Mouse (Mus musculus): ENCODE measurements around the gene Phf21a. TPM values are rescaled to one million over a fixed set of nuclear protein-coding genes. Genes with fewer than 3 reads are reported as not detected.
A peak's percentile ranks its signal among the peaks of the same experiment; 100 is the strongest.
"Not testable (repeated sequence)": the region's sequence is repeated elsewhere in the genome, so short reads cannot be mapped to it uniquely, and the experiment has no call there.

The Phf21a gene
- total RNA-seq, 2 experiments from 2014 or later = 54.6 to 82.5 TPM

DNA sequence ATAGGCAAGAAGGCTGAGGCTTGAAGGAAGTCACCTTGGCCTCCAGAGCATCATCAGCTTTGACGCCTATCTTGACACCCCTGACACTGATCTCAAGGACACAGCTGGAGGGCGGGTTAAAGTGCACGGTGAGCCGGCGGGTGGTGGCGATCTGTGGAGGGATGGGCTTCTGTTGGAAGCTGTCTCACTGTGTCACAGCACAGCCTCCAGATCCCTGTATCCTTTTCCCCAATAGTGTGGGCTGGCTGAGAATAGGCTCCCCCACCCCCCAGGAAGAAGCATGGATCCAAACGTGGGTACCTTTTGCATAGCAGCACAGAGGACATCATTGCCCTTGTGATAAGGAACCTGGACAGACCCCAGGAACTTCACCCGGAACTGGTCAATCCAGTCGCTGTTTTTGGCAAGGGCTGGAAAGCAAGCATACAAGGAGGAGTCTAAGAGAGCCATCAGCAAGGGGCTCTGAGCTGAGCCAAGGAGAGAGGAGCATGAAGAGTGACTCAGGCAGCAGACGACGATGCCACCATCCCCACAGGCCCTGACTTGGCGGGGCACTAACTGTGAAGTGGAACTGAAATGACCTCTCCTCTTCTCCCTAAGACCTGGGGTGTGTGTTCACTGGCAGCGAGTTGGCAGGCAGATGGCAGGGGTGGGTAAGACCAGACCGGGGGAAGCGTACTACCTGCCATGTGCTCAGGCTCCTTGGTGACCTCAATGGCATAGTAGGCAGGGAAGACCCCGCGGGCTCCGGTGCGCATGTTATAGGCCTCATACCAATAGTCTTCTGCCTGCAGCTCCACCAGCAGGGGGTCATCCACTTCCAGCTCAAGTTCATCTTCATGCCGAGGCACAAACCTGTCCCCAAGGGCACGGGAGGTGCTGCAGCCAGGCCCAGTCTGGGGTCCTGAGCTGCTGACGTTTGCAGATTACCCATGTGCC lies 292.5 kb downstream of the Phf21a start:
- DNase-seq = no peak

DNA sequence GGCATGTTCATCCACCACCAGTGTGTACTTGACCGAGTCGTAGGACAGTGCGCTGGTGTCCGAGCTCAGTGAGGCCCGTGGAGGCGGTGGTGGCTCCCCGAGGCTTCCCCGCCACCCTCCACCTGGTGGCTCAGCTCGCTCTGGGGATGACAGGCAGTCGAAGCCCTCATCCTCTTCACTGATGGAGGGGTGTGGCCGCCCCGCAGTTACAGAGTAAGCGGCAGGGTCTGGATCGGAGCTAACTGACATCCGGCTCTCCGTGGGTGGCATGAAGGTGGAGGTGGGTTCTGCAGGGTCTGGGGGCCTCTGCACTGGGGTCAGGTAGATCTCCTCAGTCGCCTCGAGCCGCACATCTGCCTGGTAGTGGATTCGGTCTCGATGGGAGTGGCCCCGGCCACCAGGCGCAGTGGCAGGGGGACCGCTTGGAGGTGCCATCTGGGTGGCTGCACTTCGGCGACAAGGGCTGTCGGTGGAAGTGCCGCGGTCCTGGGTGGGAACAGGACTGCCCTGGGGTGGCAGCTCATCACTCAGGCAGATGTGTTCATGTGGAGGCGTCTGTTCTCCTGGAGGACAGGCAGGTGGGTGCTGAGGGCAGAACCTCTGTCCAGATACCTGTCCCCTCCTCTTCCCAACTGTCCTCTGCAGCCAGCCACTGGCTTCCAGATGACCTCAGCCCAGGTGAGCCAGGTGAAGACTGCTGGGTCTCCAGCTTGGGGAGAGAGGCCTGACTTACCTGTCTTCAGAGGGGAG lies 294.1 kb downstream of the Phf21a start:
- no peak for DNase-seq

DNA sequence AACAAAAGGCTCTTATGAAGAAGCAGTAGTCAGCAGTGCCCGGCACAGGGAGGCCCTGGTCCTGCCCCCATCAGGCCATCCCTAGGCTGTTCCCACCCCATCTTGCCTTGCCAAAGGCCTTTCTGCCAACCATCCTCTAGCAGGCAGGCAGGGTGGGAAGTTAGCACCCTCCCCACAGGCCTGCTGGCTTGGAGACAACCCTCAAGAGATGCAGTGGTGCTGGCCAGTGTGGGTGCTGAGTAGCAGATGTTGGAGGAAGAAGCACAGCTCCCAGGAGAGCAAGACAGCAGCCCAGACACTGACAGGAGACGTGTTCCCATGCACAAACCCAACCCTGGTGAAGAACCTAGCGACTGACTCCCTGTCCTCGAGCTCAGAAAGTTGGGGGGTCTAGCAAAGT lies 294.7 kb downstream of the Phf21a start:
- no peak for DNase-seq

DNA sequence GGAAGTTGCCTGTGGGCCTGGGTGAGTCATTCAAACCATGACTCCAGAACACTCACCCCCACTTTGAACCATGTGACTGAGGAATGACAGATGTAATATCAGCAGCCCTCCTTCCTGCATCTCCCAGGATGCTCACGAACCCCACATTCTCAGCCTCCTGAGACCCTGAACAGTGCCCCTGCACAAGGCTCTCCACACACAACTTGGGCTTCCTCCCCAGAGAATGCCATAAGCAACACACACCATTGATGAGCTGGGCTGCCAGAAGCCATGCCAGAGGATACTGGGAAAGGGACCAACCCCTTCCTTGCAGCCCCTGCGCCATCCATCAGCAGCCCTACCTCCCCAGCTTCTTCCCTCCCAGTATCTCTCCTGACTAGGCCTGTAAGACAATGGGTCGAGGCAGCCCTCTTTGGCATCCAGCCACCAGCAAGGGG lies 295.2 kb downstream of the Phf21a start:
- DNase-seq = no peak

DNA sequence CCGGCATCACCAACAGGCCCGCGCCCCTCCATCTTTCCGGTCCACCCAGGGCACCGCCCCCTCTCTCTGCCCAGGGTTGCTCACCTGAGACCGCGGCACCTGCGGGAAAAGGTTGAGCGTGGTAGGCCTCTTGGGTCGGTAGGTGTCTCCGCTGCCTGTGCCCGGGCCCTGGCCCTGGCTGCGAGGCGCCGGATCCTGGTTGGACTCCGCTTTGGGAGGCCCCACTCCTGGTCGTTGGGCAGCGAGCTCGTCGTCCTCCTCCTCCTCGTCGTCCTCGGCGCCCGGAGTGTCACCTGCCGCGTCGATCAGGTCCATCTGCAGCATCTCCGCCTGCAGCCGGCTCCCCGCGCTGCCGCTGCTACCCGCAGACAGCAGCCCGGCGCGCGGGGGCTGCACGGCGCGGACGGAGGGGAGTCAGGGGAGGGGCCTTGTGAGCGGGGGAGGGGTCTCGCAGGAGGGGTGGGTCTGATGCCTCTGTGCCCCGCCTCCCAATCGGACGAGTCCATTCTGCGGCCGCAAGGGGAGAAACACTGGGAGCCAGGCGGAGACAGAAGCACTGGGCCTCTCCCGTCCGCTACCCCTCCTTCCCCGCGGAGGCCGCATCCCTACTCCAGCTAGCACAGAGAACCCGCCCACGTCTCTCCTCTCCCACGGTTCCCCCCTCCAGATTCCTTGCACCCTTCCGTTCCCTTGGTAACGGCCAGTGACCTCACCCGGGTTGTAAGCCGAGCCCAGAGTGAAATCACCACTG lies 296.1 kb downstream of the Phf21a start:
- DNase-seq = peak; percentile 86

DNA sequence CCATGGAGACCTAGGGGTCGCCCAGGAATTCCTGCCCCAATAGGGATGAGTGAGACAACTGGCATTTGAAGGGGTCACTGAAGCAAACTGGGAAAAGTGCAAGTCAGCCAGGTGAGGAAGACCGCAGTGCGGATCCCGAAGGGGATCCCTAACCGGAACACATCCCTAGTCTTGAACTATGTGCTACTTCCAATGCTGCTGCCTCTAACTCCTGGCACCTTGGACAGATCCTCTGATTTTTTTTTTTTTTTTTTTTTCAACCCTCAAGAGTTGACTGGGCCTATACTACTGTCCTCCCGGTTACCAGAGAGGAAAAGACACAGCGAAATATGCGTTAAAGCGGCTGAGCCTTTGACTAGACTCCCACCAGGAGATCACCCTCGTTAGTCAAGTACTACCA lies 296.7 kb downstream of the Phf21a start:
- no peak for DNase-seq

DNA sequence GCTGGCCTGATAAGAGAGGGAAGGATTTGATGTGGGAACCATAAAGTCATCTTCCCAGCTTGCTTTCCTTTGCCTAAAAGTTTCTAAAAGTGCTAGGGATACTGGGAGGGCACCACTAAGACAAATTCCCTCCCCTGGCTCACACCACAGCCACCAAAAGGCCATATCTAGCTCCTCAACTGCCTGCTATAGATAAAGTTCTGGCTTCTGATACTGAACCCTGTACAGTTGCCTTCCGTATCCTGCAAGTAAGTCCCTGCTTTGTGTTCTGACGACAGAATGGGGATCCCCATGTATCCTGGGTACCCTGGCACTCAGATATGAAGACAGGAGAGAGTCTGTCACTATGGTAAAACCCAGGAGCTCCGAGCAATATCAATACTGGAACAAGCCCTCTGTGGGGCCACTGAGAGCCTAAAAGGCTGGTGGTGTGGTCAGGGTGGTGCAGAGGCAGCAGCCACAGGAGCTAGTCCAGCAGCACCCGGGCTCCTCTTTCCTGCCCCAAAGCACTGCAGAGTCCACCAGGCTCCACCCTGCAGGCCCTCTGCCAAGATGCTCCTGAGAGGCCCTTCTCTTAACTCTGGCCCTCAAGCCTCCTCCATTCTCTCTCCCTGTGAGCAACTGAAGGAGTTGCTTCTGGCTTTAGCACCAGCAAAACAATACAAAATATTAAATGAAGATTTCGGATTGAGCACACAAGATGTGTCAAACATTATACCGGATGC lies 297.5 kb downstream of the Phf21a start:
- no peak for DNase-seq

DNA sequence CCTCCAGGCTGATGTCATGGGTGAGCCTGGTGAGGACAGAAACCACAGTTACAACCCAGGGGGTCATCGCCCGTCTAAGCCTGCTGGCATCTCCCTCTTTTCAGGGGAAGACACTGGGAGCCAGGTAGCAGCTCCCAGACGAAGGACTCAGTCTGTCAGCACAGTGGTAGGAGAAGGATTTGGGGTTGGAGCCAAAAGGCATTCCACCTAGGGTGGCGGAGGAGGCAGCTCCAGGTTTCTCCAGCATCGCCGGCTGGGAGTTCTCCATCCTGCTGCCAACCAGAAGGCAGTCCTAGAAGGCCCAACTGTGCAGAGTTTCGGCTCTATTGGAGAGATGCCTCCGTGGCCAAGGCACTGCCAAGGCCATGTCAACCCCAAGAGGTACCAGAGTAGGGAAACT lies 298.2 kb downstream of the Phf21a start:
- DNase-seq = no peak

DNA sequence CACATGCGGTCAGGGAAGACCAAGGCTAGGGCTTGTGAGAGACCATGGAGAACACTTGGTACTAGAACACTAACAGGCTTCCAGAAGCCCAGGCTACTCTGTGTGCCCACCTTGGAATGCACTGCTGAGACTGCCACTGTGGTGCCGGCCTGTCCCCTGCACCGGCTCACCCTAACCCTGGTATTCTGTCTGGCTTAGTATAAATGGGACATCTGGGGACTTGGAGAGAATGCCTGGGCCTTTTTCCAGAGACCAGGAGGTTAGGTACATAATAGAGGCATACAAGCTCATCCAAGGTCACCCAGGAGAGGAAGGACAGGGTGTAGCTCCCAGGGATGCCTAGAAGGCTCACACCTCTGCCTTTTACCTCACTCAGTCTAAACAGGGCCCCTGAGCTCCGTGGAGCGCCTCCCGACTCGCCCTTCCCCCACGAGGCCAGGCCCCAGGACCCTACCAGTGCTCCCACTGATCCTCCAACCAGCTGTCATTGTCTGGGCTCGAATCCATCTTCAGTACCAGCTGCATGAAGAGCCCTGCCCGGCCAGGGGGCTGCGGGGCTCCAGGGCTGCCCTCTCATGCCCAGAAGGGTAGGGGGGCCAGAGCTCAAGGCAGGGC lies 298.9 kb downstream of the Phf21a start:
- no peak for DNase-seq

DNA sequence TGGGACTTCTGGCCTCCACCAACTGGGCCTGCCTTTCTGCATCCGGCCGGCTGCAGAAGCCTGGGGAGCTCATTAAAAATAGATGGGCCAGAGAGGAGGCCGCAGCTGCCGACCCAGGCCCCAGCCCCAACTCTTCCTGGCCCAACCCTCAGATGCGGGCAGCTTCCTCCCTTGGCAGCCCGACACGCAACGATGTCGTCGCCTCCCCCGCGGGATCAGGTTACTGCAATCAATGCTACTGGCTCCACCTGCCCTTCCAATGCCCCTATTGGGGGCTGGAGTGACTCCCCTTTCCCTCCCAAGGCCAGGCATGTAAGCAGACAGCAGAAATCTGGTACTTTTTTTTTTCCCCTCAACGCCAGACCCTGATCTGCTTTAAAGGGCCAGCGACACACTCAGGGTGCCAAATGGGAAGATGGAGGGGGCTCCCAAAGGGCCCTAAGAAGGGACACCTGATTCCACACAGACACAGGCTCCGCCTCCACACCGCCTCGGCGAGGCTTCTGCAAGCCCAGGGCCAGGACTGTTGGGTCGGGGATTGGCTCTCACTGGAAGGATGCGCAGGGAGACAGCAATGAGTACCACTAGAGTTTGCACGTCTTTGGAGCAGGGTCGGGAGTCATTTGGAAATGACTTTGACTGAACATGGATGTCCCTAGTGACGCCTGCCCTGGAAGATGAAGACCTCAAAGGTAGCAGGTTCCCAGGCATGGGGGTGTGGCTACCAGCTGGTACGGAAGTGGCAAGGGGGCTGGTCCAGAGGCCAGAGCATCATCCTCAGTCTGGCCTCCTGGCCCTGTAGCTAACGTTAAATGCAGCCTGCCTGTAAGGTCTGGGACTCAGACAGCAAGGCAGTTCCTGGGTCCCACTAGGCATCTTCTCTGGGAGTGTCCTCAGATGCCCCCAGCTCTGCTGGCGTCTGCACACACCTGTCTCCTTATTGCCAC lies 299.7 kb downstream of the Phf21a start:
- peak; percentile 43 for DNase-seq

DNA sequence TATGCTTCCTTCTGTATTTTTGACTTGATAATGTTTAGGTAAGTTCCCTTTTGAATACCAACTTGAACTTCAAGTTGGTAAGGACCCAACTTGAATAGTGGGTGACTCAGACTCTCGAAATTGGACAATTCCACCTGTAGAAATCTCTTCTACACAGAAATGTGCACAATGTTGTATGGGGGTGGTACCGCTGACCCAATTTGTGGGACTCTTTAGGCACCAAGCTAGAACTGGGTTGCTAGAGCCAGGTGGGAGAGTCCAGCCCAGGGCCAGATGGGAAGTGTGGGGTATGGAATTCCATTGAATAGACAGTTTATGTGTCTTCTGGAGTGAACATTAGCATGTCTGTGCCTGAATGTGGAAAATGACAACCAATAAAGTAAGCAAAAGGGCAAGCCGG lies 302.6 kb downstream of the Phf21a start:
- DNase-seq = no peak

DNA sequence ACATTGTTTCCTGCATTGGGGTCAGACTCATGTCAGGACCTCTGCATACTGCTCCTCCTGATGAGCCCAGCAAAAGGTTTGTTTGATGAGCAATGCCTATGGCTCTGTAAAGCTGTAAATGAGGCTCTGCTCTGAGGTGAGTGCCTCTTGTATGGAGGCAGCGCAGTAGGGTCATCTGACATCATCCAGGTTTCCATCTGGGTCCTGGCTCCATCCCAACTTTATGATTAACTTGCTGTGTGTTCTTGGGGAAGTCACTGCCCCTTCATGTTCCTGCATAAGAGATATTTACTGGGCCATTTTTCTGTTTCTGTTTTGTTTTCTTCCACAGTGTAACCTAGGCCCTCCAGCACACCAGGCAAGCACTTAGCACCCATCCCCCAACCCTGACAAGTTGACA lies 304.5 kb downstream of the Phf21a start:
- no peak for DNase-seq

DNA sequence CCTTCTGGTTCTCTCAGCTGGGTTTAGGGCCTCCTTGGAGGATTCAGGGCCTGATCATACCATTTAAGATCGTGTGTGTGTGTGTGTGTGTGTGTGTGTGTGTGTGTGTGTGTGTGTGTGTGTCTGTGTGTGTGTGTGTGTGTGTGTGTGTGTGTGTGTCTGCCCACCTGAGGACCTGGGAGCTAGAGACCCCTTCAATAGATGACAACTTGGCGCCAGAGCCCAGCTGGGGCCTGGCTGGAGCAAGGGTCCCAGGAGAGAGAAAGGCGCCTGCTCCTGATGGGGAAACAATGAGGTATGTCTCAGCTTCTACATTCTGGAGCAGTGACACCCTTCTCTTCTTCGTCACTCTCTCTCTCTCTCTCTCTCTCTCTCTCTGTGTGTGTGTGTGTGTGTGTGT lies 307.0 kb downstream of the Phf21a start:
- not testable (repeated sequence) for DNase-seq

DNA sequence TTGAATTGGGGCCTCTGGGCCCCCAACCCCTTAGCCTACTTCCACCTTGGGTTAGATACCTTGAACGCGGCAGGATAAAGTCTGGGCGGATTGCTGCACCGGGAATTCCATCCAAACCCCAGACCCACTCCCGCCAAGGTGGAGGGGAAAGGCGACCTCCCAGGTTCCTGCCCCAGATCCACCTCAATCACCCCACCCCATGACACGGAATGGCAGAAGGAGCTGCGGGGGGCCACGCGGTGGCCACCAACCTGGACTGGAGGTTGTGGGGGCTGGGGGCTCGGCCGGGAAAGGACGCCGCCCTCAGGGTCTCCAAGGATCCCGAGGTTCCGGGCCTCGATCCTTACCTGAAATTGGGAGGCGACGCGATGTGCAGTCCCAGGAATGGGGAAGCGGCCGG lies 307.8 kb downstream of the Phf21a start:
- no peak for DNase-seq

DNA sequence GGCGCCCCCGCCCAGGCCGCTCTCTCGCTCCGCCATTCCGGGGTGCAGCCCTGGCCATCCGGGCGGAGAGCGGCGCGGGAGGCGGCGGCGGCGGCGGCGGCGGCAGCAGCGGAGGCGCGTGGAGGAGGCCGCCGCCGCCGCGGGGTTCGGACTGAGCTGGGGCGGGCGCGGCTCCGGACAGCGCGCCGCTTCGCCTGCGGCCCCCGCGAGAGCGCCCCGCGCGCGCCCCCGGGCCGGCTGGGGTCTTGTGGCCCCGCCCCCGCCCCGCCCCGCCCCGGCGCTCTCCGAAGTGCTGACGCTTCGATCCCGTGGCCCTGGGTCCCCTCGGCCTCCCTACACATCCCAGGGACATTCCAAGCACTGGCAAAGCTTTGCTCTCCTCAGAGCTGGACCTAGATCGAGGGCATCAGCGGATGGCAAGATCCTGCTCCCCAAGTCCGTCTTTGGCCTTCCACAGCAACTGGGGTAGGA lies 308.2 kb downstream of the Phf21a start, which contains the start of gene Mapk8ip1:
Mapk8ip1 (minus strand) TSS at position 173 of the 471 bp plus-strand sequence.
- DNase-seq = peak; percentile 50

DNA sequence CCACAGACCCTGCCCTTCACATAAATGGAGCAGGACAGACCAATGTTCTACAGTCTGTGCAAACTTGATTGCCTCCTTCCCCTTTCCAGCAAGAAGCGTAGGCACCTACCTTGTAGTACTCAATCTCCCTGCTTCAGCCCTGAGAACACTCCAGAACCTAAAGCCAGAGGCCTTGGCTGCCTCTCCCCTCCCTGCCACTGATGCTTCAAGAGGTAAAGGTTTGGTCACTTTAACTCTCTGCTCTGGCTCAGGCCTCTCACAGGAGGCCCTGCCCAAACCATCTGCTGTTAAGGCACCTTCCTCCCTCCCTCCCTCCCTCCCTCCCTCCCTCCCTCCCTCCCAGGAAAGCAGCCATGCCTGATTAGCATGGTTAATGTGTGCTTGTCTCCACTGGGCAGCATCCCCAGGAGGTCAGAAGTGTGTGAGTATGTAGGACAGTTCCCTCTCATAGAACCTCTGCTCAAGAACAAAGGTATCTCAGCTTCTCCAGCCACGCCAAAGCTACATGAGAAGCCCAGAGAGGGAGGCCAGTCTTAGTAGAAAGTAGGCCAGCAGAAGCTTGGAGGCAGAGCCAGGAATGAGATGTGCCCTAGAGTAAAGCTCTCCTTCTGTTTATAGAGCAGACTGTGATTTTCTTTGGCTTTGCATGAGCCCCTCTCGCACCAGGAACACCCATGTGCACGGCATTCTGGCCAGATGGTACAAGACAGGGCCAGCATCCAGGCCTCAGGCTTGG lies 309.8 kb downstream of the Phf21a start:
- no peak for DNase-seq

DNA sequence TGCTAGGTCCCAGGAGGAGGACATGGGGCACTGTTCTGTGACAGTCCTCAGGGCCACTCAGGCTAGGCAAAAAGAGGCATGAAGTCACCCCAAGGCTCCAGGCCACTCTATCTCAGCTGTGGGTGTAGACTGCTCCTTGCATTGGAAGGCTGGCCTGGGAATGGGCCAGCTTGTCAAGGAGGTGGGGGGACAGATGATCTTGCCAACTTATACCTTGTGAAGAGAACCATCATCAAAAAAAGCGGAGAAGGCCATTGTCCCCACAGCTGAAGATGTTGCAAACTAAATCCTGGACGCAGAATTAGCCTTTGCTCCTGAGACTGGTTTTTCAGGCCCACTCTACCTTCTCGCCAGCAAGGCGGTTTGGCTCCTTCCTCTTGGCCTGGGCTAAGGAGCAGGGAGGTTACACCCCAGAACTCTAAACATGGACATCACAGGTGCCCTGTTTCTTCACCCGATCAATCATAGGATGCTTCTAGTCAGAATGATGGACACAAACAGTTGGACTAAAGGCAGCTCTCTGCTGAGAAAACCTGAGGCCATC lies 310.9 kb downstream of the Phf21a start:
- no peak for DNase-seq

DNA sequence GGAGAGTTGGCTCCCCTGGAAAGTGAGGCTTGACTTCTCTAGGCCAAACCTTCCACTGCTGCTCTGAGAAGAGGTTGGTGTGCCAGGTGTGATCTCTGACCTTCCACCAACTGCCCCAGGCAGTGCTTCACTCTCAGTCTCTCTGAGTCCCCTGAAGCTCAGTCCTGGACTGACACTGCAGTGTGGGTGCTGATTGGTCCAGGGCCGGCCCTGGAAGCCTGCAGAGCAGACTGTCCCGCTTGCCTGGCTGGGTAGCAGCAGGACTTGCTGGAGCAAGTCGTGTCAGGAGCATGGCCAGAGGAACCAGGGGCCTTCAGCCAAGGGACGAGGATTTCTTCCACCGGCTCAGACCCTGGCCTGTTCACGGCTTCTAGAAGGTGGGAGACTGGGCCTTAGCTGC lies 311.8 kb downstream of the Phf21a start:
- DNase-seq = no peak

DNA sequence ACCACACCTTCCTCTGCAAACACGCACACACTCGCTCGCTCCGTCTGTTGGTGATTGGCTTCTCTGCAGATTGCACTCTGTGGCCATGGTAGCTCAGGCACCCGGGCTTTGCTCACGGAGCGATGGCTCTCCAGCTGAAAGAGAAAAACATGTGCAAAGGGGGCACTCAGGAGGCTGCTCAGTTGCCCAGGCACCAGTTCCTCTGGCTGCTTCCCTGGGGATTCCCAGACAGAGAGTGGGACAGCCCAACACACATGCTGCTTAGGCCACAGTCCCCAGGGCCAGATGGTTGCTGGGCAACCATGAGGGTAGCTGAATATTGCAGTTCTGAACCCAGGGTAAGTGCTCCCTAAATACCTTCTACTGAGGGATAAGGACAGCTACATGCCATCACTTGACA lies 312.8 kb downstream of the Phf21a start:
- no peak for DNase-seq

Measured in adrenal gland, postnatal 10 days (tissue).